Mouse (Mus musculus): Measurements from ENCODE around the gene Mlh3.
"Not testable (repeated sequence)": the region's sequence is repeated elsewhere in the genome, so short reads cannot be mapped to it uniquely, and the experiment has no call there.

Gene Mlh3

GRCm38 (mm10) chr12:85284331-85284730, 13.9 kb upstream of the Mlh3 start:
- in situ Hi-C loops (cut with MboI; ENCODE audit: low sequenced_read_pairs), result no loop called here

- in situ Hi-C loops (cut with MboI; ENCODE audit: low sequenced_read_pairs), result not testable (repeated sequence)
These were observed 11.4 kb upstream of the Mlh3 start for GRCm38 (mm10) chr12:85281756-85282155.

DNA sequence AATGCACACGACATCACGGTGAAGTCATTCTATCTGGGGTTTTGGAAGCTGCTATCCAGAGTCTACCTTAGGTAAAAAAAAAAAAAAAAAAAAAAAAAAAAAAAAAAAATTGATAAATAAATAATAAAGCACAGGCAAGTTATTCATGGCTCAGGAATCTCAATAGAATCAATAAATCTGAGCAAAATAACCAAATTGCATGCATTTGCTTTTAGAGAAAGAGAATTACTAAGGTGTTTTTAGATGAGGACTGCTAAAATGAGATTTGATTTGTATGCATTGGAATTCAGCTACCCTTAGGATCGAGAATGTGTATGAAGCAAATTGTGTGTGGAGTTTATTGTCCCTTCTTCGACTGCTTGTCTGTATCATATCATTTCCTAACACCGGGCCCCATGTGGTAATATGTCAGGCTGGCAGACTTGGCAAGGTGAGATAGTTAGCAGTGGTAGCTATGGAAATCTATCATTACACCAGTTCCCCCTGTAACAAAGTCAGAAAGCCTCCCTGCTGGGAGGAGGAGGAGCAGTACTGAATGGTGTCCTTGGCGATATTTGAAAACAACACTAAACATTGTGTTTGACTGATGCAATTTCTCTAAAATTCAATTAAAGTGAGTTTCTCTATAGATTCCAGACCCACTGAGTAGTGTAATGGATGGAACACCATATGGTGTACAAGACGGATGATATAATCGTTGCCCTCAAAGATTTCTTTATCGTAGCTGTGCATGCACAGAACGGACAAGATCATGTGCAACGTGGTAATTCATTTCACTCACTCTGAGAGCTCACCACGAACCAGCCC, 10.6 kb upstream of the Mlh3 start:
- in situ Hi-C loops (cut with MboI; ENCODE audit: low sequenced_read_pairs), result no loop called here

- in situ Hi-C loops (cut with MboI; ENCODE audit: low sequenced_read_pairs), result no loop called here
These were observed 9.9 kb upstream of the Mlh3 start for GRCm38 (mm10) chr12:85280105-85280844.

DNA sequence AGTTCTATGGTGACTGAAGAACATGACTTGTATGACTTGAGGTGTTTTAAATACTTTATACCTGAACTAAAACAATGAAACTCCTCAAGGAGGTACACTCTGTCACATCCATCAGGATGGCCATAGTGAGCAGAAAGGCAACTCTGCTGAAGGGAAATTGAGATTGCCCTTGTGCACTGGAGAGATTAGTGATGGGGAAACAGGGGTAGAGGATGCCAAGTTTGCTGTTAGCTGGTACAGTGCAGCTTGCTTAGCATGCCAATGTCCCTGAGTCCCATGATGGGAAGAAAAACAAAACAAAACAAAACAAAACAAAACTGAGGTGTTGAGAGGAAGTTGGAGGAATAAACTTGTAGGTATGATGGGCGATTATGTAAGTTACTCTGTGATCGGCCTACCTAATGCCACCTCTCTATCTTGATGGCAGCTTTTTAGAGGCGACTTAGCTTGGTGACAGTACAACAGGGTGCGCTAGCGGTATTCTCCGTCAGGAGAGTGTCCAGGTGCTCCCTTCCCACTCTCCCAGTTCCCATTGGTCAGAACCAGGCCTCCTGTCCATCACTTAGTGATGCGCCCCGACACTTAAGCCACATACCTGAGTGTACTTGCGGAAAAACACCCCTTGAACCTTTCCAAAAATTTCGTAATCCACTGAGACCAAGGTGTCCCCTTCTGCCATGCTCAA, 9.1 kb upstream of the Mlh3 start:
- in situ Hi-C loops (cut with MboI; ENCODE audit: low sequenced_read_pairs), result no loop called here

GRCm38 (mm10) chr12:85278919-85279318, 8.5 kb upstream of the Mlh3 start:
- in situ Hi-C loops (cut with MboI; ENCODE audit: low sequenced_read_pairs), result no loop called here

DNA sequence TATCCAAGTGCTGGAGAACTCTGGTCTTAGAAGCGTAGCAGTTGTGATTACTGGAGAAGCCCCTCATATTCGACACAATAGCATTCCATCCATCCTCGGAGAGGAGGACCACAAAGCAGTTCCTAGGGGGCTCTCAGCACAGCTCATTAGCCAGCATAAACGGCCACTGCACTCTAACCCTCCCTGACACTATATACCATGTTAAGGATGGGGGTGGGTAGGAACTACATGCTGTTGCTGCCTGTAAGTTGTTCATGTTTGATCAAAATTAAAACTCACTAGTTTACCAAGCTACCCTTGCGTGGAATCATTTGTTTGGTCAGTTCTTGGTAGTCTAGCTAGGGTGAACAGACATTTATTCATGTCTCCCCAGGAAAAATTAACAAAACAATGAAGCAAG, 5.9 kb upstream of the Mlh3 start:
- in situ Hi-C loops (cut with MboI; ENCODE audit: low sequenced_read_pairs), result no loop called here

DNA sequence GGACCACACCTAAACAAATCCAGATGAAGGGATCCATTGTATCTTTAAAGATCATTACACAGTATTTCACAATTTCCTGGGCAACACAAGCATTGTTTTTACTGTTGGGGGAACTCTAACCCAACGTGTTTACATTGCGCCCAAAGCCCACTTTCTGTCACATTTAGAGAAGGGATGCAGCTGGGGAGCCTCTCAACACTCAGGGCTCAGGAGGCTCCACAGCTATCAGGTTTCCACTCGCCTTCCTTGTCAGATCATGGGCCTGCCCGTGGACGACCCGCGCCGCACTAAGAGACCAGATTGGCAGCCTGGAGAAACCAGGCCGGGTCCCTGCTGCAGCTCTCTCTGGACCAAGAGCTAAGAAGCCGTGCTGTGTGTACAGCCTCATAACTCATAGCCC, 3.1 kb upstream of the Mlh3 start:
- in situ Hi-C loops (cut with MboI; ENCODE audit: low sequenced_read_pairs), result no loop called here

- in situ Hi-C loops (cut with MboI; ENCODE audit: low sequenced_read_pairs), result no loop called here
These were observed 1.4 kb upstream of the Mlh3 start for GRCm38 (mm10) chr12:85271843-85272206.

DNA sequence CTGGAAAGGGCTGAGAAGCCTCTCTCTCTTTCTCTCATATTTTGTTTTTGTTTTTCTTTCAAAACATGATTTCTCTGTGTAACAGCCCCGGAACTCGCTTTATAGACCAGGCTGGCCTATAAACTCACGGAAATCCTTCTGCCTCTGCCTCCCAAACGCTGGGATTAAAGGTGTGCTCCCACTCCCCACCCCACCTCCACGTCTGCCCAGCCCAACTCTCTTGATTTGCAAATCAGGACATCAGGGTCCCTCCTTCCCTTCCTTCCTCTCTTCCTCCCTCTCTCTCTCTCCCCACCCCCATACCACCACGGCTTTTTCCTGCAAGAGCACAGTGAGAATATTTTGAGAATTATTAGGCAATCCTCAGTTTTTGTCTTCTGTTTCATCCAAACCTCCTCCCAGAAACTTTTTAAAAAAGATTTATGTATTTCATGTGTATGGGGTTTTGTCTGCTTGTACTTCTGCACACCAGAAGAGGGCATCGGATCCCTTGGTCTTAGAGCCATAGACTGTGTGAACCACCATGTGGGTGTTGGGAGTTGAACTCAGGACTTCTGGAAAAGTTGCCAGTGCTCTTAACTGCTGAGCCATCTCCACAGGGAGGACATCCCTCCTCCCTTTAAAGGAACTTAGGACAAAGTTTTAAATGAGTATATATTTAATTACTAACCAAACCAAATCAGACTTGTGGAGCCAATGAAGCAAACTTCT, 888 bp upstream of the Mlh3 start:
- in situ Hi-C loops (cut with MboI; ENCODE audit: low sequenced_read_pairs), result no loop called here

- in situ Hi-C loops (cut with MboI; ENCODE audit: low sequenced_read_pairs), result no loop called here
These were observed 578 bp downstream of the Mlh3 start for GRCm38 (mm10) chr12:85269821-85270220.

DNA sequence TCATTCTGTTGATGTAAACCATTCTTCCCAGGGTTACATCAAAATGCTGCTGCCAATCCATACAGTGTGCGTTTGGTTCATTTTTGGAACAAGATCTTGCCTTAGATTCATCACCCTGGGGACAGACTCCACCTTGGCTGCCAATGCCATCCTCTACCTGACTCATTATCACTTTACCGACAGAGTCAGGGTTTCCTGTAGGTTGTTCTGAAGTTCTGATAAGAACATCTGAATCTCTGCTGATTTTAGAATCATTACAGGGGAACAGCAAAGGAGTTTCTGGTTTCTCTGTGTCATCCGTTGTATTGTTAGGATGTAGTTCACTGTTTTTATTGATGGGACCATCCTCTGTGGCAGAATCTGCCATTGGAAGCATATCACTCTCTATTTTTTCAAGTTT, 4.2 kb downstream of the Mlh3 start:
- in situ Hi-C loops (cut with MboI; ENCODE audit: low sequenced_read_pairs), result no loop called here

DNA sequence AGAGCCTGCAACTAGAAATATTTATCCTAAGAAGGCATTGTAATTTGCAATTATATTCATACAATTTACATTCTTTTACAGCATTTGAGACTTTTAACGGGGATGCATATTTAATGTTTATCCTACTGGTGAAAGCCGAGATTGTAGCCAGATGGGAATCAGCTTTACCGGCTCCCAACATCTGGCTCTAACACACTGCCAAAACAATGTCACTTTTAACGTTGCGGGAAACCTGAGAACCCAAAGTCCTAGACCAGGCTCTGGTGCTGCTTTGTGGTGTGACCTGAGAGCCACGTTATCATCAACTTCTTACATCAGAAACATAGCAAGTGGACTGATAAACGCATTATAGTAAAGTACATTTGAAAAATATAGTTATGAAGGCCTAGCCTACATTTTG, 5.5 kb downstream of the Mlh3 start:
- in situ Hi-C loops (cut with MboI; ENCODE audit: low sequenced_read_pairs), result no loop called here

GRCm38 (mm10) chr12:85264531-85264930, 5.9 kb downstream of the Mlh3 start:
- in situ Hi-C loops (cut with MboI; ENCODE audit: low sequenced_read_pairs), result no loop called here

DNA sequence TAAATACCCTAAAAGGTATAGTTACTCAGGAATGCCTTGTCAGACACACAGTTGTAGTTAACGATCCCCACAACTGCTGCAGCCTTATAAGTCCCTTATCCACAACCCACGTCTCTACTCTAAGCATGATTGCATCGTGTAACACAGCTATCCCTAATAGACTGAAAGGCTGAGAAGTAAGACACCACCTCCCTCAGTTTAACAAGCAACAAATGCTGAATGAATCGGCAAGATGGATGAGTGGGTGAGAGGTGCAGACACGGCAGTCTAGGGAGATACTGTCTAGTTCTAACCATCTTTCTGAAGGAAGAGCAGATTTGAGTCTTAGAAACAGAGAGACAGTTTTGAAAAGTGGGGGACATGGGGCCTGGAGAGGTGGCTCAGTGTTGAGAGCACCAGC, 7.2 kb downstream of the Mlh3 start:
- in situ Hi-C loops (cut with MboI; ENCODE audit: low sequenced_read_pairs), result no loop called here

- in situ Hi-C loops (cut with MboI; ENCODE audit: low sequenced_read_pairs), result no loop called here
These were observed 7.9 kb downstream of the Mlh3 start for GRCm38 (mm10) chr12:85262489-85262888.

GRCm38 (mm10) chr12:85257008-85257639, 13.3 kb downstream of the Mlh3 start:
- in situ Hi-C loops (cut with MboI; ENCODE audit: low sequenced_read_pairs), result no loop called here

DNA sequence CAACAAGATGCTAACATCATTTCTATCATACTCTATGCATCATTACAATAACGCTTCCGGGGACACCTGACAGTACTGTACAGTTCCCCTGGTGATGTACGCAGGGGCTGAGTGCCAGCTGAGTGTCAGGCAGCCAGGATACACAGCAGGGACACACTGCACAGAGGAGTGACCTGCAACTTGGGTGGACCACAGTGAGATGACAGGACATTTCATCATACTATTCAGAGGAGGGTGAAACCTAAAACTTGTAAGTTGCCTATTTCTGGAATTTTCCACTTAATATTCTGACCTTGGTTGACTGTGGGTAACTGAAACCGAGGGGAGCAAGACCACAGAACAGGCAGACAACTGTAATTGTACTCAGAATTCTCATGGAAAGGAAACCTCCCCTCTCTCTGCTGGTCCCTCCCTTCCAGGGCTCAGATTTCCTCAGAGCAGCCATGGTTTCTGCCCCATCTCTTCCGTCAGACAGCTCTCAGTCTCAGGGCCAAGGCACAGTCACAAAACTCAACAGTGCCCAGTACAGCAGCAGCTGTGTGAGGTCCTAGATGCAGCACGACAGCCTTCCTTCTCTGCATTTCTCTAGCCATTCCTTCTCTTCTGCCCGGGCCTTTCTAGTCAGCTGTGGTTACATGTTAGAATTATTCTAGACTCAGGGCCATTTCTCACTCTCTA, 14.2 kb downstream of the Mlh3 start:
- in situ Hi-C loops (cut with MboI; ENCODE audit: low sequenced_read_pairs), result no loop called here

- in situ Hi-C loops (cut with MboI; ENCODE audit: low sequenced_read_pairs), result no loop called here
These were observed 18.3 kb downstream of the Mlh3 start for GRCm38 (mm10) chr12:85252083-85252482.

DNA sequence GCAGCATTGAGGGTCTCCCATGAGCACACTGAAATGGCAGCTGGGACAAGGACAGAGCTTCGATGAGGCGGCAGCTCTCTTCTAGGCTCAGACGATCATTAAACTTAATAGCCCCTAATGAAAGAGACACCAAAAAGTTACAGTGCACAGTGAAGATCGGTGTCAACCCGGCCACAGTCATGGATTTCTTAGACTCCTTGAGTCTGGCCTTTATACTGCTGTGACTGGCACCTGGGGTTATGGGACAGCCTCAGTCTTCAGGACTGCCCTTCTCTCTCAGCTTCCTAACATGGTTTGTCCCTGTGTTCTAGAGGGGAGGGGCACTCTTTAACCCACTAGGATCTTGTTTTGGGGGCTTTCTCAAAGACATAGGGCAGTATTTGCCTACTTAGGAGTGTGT, 32.8 kb downstream of the Mlh3 start:
- in situ Hi-C loops (cut with MboI; ENCODE audit: low sequenced_read_pairs), result no loop called here
